In the genomic region with DNA sequence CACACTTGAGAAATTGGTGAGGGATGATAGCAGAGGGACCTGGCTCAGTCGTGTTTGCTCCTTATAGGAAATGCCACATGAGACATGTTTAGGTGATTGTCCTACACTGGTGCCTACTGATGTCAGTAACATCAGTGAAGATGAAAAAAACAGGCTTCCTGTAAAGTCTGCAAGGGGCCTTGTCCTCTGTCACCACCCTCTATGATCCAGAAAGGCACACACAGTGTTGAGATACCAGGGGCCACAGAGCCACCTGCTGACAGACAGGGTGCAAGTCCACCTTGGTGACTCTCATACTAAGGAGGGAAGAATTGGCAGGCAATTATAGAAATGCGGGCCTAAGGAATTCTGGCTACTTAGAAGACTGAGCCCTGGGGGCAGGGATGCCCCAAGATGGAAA, we compare ENCODE assay signal across 29 mouse cellular contexts. TPM values are rescaled to one million over a fixed set of nuclear protein-coding genes. Genes with fewer than 3 reads are reported as not detected.
DNase-seq lines count a peak whose midpoint lies in the region; ATAC-seq and TF ChIP-seq lines count a peak whose summit lies in the region.
"Had no signal": no experiment of that assay in that cellular context is flagged by ENCODE, and none has a peak within 500 bp of the region (broad histone marks: within the 10 kb centered on the region; RNA-seq: fewer than 3 reads in every experiment).

No protein-coding gene starts in this region.

- no peak overlapping the region for H3K27ac ChIP-seq in kidney, postnatal 0 days
- H3K27ac ChIP-seq in kidney, embryonic 15.5 days, result no peak overlapping the region
- H3K27ac ChIP-seq in ES-Bruce4 (ENCODE audit: insufficient read depth, low read length), result no peak overlapping the region
- H3K27ac ChIP-seq in midbrain, embryonic 10.5 days (replicated peaks), result no peak overlapping the region
- H3K27ac ChIP-seq: embryonic facial prominence, embryonic 15.5 days; heart, embryonic 10.5 days; hindbrain, embryonic 15.5 days; intestine, embryonic 15.5 days; lung, embryonic 15.5 days had no signal

- no peak overlapping the region for H3K9ac ChIP-seq in kidney, postnatal 0 days (ENCODE audit: low read depth, low read length)
- no peak overlapping the region for H3K9ac ChIP-seq in kidney, embryonic 15.5 days
- H3K9ac ChIP-seq in ES-Bruce4 (ENCODE audit: low read depth, poor library complexity, severe bottlenecking), result no peak overlapping the region
- H3K9ac ChIP-seq: embryonic facial prominence, embryonic 15.5 days; hindbrain, embryonic 15.5 days; intestine, embryonic 15.5 days; lung, embryonic 15.5 days had no signal

- no peak for TF ChIP-seq EP300 in ES-Bruce4 (IDR thresholded peaks at IDR 0.05; ENCODE audit: insufficient read depth, low read depth, low read length)

- H3K36me3 ChIP-seq in kidney, postnatal 0 days (ENCODE audit: insufficient read depth, low read length), result no peaks in the 10 kb centered on the region
- H3K36me3 ChIP-seq in kidney, embryonic 15.5 days, result no peaks in the 10 kb centered on the region
- H3K36me3 ChIP-seq in ES-Bruce4 (ENCODE audit: control insufficient read depth, insufficient read depth, low read length, poor library complexity, severe bottlenecking), result no peaks in the 10 kb centered on the region
- no peaks in the 10 kb centered on the region for H3K36me3 ChIP-seq in midbrain, embryonic 10.5 days
- H3K36me3 ChIP-seq: embryonic facial prominence, embryonic 15.5 days; heart, embryonic 10.5 days; hindbrain, embryonic 15.5 days; intestine, embryonic 15.5 days; lung, embryonic 15.5 days had no signal

- H3K9me3 ChIP-seq in kidney, postnatal 0 days (replicated peaks; ENCODE audit: low read length), result no peaks in the 10 kb centered on the region
- no peaks in the 10 kb centered on the region for H3K9me3 ChIP-seq in kidney, embryonic 15.5 days (replicated peaks)
- H3K9me3 ChIP-seq in ES-Bruce4 (replicated peaks; ENCODE audit: control insufficient read depth, insufficient read depth, low read length, poor library complexity, severe bottlenecking), result no peaks in the 10 kb centered on the region
- no peaks in the 10 kb centered on the region for H3K9me3 ChIP-seq in midbrain, embryonic 10.5 days (replicated peaks)
- H3K9me3 ChIP-seq: embryonic facial prominence, embryonic 15.5 days; heart, embryonic 10.5 days; hindbrain, embryonic 15.5 days; intestine, embryonic 15.5 days; lung, embryonic 15.5 days had no signal

- no peak for DNase-seq in kidney, postnatal 0 days (ENCODE audit: low spot score)
- peak; percentile 56 for DNase-seq in 416B (ENCODE audit: low read depth)
- peak; percentile 33 for DNase-seq in lung, postnatal 36 days
- no peak for DNase-seq in midbrain, embryonic 10.5 days (ENCODE audit: low spot score)
- DNase-seq in cerebellum, adult 18-20 months, result no peak
- no peak for DNase-seq in kidney, adult 8-10 months
- DNase-seq: adrenal gland, adult 2 months; cerebellum, adult 11-12 months; cerebellum, postnatal 14 days; heart, postnatal 4 days; kidney, postnatal 10 days had no signal

- TF ChIP-seq POLR2A in ES-Bruce4 (IDR thresholded peaks at IDR 0.05; ENCODE audit: insufficient read depth, low read length), result no peak

- H3K4me3 ChIP-seq in kidney, postnatal 0 days (replicated peaks; ENCODE audit: low read depth, low read length), result no peak overlapping the region
- H3K4me3 ChIP-seq in kidney, embryonic 15.5 days (replicated peaks), result no peak overlapping the region
- no peak overlapping the region for H3K4me3 ChIP-seq in ES-Bruce4 (ENCODE audit: low read depth, low read length)
- no peak overlapping the region for H3K4me3 ChIP-seq in midbrain, embryonic 10.5 days
- H3K4me3 ChIP-seq: embryonic facial prominence, embryonic 15.5 days; heart, embryonic 10.5 days; hindbrain, embryonic 15.5 days; intestine, embryonic 15.5 days; lung, embryonic 15.5 days; myocyte had no signal

- TF ChIP-seq CTCF in kidney, postnatal 0 days (IDR thresholded peaks at IDR 0.05; ENCODE audit: low read depth), result 0 out of 2 replicates have a peak, but pooled peaks have one; percentile 18
- TF ChIP-seq CTCF in ES-Bruce4 (IDR thresholded peaks at IDR 0.05; ENCODE audit: low read depth, low read length), result peak; percentile 40

- no peak overlapping the region for H3K4me2 ChIP-seq in kidney, postnatal 0 days (ENCODE audit: low read length)
- H3K4me2 ChIP-seq in kidney, embryonic 15.5 days, result no peak overlapping the region
- H3K4me2 ChIP-seq: embryonic facial prominence, embryonic 15.5 days; hindbrain, embryonic 15.5 days; intestine, embryonic 15.5 days; lung, embryonic 15.5 days had no signal

- WGBS in kidney, postnatal 0 days, result 46% methylated on average over 2 of the region's 2 CpGs
- WGBS in kidney, embryonic 15.5 days, result 59% methylated on average over 2 of the region's 2 CpGs
- 56% methylated on average over 2 of the region's 2 CpGs for WGBS in midbrain, embryonic 10.5 days

- H3K27me3 ChIP-seq in kidney, postnatal 0 days (ENCODE audit: insufficient read depth, low read length), result no peaks in the 10 kb centered on the region
- no peaks in the 10 kb centered on the region for H3K27me3 ChIP-seq in kidney, embryonic 15.5 days
- H3K27me3 ChIP-seq in ES-Bruce4 (ENCODE audit: control insufficient read depth, insufficient read depth, low read length, poor library complexity, severe bottlenecking), result no peaks in the 10 kb centered on the region
- H3K27me3 ChIP-seq in midbrain, embryonic 10.5 days (ENCODE audit: low read depth, poor library complexity, severe bottlenecking), result no peaks in the 10 kb centered on the region
- H3K27me3 ChIP-seq: embryonic facial prominence, embryonic 15.5 days; hindbrain, embryonic 15.5 days; intestine, embryonic 15.5 days; lung, embryonic 15.5 days had no signal

- ATAC-seq in kidney, postnatal 0 days (replicated peaks; ENCODE audit: low FRiP score, low read depth), result no peak
- ATAC-seq in kidney, embryonic 15.5 days (replicated peaks; ENCODE audit: low FRiP score), result no peak
- ATAC-seq: forebrain, embryonic 14.5 days; intestine, embryonic 15.5 days; midbrain, embryonic 16.5 days had no signal

- H3K4me1 ChIP-seq in kidney, postnatal 0 days (replicated peaks; ENCODE audit: insufficient read depth, low read length), result no peaks in the 10 kb centered on the region
- H3K4me1 ChIP-seq in kidney, embryonic 15.5 days, result no peaks in the 10 kb centered on the region
- H3K4me1 ChIP-seq in ES-Bruce4 (ENCODE audit: control insufficient read depth, insufficient read depth, low read length), result no peaks in the 10 kb centered on the region
- no peaks in the 10 kb centered on the region for H3K4me1 ChIP-seq in midbrain, embryonic 10.5 days
- H3K4me1 ChIP-seq: embryonic facial prominence, embryonic 15.5 days; heart, embryonic 10.5 days; hindbrain, embryonic 15.5 days; intestine, embryonic 15.5 days; lung, embryonic 15.5 days had no signal

RNA-seq across cellular contexts. Expression of gene Lamp3, which starts 14.8 kb away (rescaled TPM):
- polyA plus RNA-seq in kidney, postnatal 0 days (2015; fragmentation: Nextera tagmentation; extraction: Ambion mirVana), result 0.08 TPM in 2 replicates
- polyA plus RNA-seq in kidney, embryonic 15.5 days (2015; fragmentation: Nextera tagmentation; extraction: Ambion mirVana), result not detected in 2 replicates
- 0.26 TPM in 1 of 2 replicates, not detected in the other for polyA plus RNA-seq in ES-Bruce4 (2011; ENCODE audit: insufficient read depth, insufficient read length, low read depth, missing spikeins)
- polyA plus RNA-seq in midbrain, embryonic 10.5 days (2016; fragmentation: Nextera tagmentation; extraction: Ambion mirVana), result 0.04 TPM in 1 of 2 replicates, not detected in the other
- polyA plus RNA-seq: adrenal gland, adult 2 months; C2C12; embryonic facial prominence, embryonic 15.5 days; forebrain, embryonic 14.5 days; frontal cortex, adult 2 months; gonadal fat pad, adult 2 months; heart, embryonic 10.5 days; hindbrain, embryonic 15.5 days; limb, embryonic 11.5 days; liver, adult 2 months; midbrain, embryonic 16.5 days; myocyte; neural tube, embryonic 14.5 days; small intestine, adult 2 months; urinary bladder, adult 2 months had no signal

RNA-seq across cellular contexts. Expression of gene B3gnt5, which starts 39.0 kb away (rescaled TPM):
- polyA plus RNA-seq in kidney, postnatal 0 days (2015; fragmentation: Nextera tagmentation; extraction: Ambion mirVana), result 4.6 and 5.5 TPM in 2 replicates
- 12.3 and 16.4 TPM in 2 replicates for polyA plus RNA-seq in kidney, embryonic 15.5 days (2015; fragmentation: Nextera tagmentation; extraction: Ambion mirVana)
- 32.0 and 36.5 TPM in 2 replicates for polyA plus RNA-seq in ES-Bruce4 (2011; ENCODE audit: insufficient read depth, insufficient read length, low read depth, missing spikeins)
- 43.2 and 43.4 TPM in 2 replicates for polyA plus RNA-seq in midbrain, embryonic 10.5 days (2016; fragmentation: Nextera tagmentation; extraction: Ambion mirVana)
- polyA plus RNA-seq: adrenal gland, adult 2 months had no signal

Comparison
In these comparisons a context has a peak if more than half of its experiments do, and no peak if none do; other contexts are left out.
1. DNase-seq: peak in 416B (single experiment) and lung, postnatal 36 days (single experiment); none in kidney, postnatal 0 days (single experiment), midbrain, embryonic 10.5 days (single experiment), cerebellum, adult 18-20 months (0 of 2) and kidney, adult 8-10 months (0 of 2).